Mouse (Mus musculus): ENCODE results near the gene Neil3. TPM values are rescaled to one million over a fixed set of nuclear protein-coding genes. Genes with fewer than 3 reads are reported as not detected.
"Not testable (repeated sequence)": the region's sequence is repeated elsewhere in the genome, so short reads cannot be mapped to it uniquely, and the experiment has no call there.

Neil3 gene
- polyA plus RNA-seq, 1 experiment from 2014 or later, result 37.0 TPM

- 82% methylated on average over 2 of the region's 2 CpGs for WGBS
- H3K9ac ChIP-seq, result no peak overlapping the region
- H3K4me1 ChIP-seq (ENCODE audit: insufficient read depth), result no peaks in the 10 kb centered on the region
- H3K4me2 ChIP-seq, result no peak overlapping the region
- H3K36me3 ChIP-seq (ENCODE audit: insufficient read depth), result no peaks in the 10 kb centered on the region
- DNase-seq (no peak), ATAC-seq (ENCODE audit: insufficient read depth) (no peak)
- H3K27ac ChIP-seq (ENCODE audit: low read depth), result no peak overlapping the region
- H3K27me3 ChIP-seq (ENCODE audit: insufficient read depth, low read length), result no peaks in the 10 kb centered on the region
- no peaks in the 10 kb centered on the region for H3K9me3 ChIP-seq (ENCODE audit: low read depth, low read length)
- TF ChIP-seq CTCF (IDR thresholded peaks at IDR 0.05; ENCODE audit: low read depth), result no peak
- H3K4me3 ChIP-seq (ENCODE audit: low read depth, low read length), result no peak overlapping the region
Measured at GRCm38 (mm10) chr8:53539585-53539984, 99.3 kb downstream of the Neil3 start.

- not testable (repeated sequence) for H3K4me3 ChIP-seq (ENCODE audit: low read depth, low read length); H3K27me3 ChIP-seq (ENCODE audit: insufficient read depth, low read length); H3K9ac ChIP-seq; DNase-seq; H3K36me3 ChIP-seq (ENCODE audit: insufficient read depth); H3K27ac ChIP-seq (ENCODE audit: low read depth); H3K9me3 ChIP-seq (ENCODE audit: low read depth, low read length); ATAC-seq (ENCODE audit: insufficient read depth); H3K4me2 ChIP-seq; H3K4me1 ChIP-seq (ENCODE audit: insufficient read depth)
- 77% methylated on average over 3 of the region's 3 CpGs for WGBS
Measured at GRCm38 (mm10) chr8:53538049-53538448, 100.8 kb downstream of the Neil3 start.

Other genes starting within 250 kb of the Neil3 start
- gene Aga, start 127.3 kb downstream of the Neil3 start, polyA plus RNA-seq (2014; fragmentation: Nextera tagmentation; extraction: Ambion mirVana), result 24.9 and 27.5 TPM in 2 replicates

All from lung, embryonic 14.5 days (tissue).